Mouse (Mus musculus): ENCODE measurements around the gene Nubp1.
A peak's percentile ranks its signal among the peaks of the same experiment; 100 is the strongest.

Gene Nubp1

DNA sequence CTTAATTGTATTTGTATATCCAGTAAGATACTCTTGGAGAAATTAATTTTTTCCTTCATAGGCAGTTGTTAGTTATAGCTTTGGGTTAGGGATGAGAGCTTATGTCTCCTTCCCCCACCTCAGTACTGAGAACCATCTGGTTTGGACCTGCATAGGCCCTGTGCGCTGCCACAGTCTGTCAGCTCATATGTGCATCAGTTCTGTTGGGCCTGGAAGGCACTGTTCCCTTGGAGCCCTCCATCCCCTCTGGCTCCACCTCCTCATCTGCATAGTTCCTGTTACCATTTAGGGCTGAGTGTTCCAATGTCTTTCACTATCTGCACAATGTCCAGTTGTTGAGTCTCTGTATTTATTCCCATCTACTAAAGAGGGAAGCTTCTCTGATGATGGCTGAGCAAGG, 56.5 kb downstream of the Nubp1 start:
- DNase-seq (ENCODE audit: low read depth, low spot score): peak; percentile 73

DNA sequence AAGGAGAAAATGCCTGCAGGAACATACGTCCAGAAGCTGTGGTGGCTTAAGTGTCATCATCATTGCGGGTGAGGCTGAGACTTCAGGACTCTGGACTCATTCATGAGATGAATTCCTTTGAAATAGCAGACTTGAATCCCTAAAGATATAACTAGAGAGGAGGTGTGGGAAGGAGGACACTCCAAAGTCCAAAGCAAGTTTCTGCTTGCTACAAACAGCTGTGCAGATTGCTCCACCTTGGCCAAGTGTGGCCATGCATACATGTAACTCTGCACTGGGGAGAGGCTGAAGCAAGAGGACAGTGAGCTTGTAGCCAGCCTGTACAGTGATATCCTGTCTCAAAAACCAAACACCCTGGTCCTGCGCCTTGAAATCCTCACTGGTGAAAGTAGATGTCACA, 60.2 kb downstream of the Nubp1 start:
- no peak for DNase-seq (ENCODE audit: low read depth, low spot score)

All from ZHBTc4 (cell line).